Mouse (Mus musculus) forebrain, embryonic 11.5 days (tissue): ENCODE data around the gene Srrd. TPM values are rescaled to one million over a fixed set of nuclear protein-coding genes. Genes with fewer than 3 reads are reported as not detected.
"Not testable (repeated sequence)": the region's sequence is repeated elsewhere in the genome, so short reads cannot be mapped to it uniquely, and the experiment has no call there.

ENCODE experiments used
- ATAC-seq: fragments of 200-750 bp; cut with Nextera tagmentation; replicated peaks from 2 replicates; pipeline ENCODE4 v1.8.0; 2017; ENCODE audit warnings: moderate TSS enrichment; ENCODE audit not compliant: low FRiP score
- DNase-seq: peaks from one replicate; pipeline ENCODE4 v3.0.0-alpha.2; 2017; ENCODE audit warnings: low spot score
- H3K27ac ChIP-seq: fragments of 300-500 bp; sonication (generic); 2 replicates; pipeline ENCODE4 v1.5.1; 2014; ENCODE audit warnings: low read depth, low read length
- H3K27me3 ChIP-seq: fragments of 300-500 bp; sonication (generic); 2 replicates; pipeline ENCODE4 v1.6.1; 2014; ENCODE audit warnings: mild to moderate bottlenecking, low read length, mixed read lengths; ENCODE audit not compliant: control insufficient read depth, insufficient read depth
- H3K36me3 ChIP-seq: fragments of 300-500 bp; sonication (generic); 2 replicates; pipeline ENCODE4 v1.6.1; 2014; ENCODE audit warnings: mild to moderate bottlenecking, low read length, moderate library complexity, mixed read lengths; ENCODE audit not compliant: control insufficient read depth, insufficient read depth
- H3K4me1 ChIP-seq: fragments of 300-500 bp; sonication (generic); replicated peaks from 2 replicates; pipeline ENCODE4 v1.6.1; 2014; ENCODE audit warnings: low read length, mixed read lengths; ENCODE audit not compliant: control insufficient read depth, insufficient read depth
- H3K4me2 ChIP-seq: fragments of 300-500 bp; sonication (generic); 2 replicates; pipeline ENCODE4 v1.6.1; 2014; ENCODE audit warnings: low read depth, mild to moderate bottlenecking, low read length, moderate library complexity, mixed read lengths; ENCODE audit not compliant: severe bottlenecking
- H3K4me3 ChIP-seq: fragments of 300-500 bp; sonication (generic); 2 replicates; pipeline ENCODE4 v1.5.1; 2014; ENCODE audit warnings: low read depth, low read length
- H3K9ac ChIP-seq: fragments of 300-500 bp; sonication (generic); 2 replicates; pipeline ENCODE4 v1.6.1; 2014; ENCODE audit warnings: low read length
- H3K9me3 ChIP-seq: fragments of 300-500 bp; sonication (generic); 2 replicates; pipeline ENCODE4 v1.6.1; 2016; ENCODE audit warnings: low read length, mixed read lengths; ENCODE audit not compliant: control insufficient read depth
- WGBS: fragments of 180-500 bp; shearing (Covaris S2); extraction: QIAGEN DNeasy Blood & Tissue Kit; methylation state at CpG from one replicate; pipeline ENCODE4 v1.1.7; 2014; 5-methylcytosine and 5-hydroxymethylcytosine counted together
- polyA plus RNA-seq: library from polyadenylated mRNA; unstranded; fragments of >200 nt; fragmentation: Nextera tagmentation; extraction: Ambion mirVana; gene quantifications from 2 replicates; pipeline ENCODE4 v1.2.1, GENCODE M21; 2014

The Srrd gene
- polyA plus RNA-seq, 1 experiment from 2014 or later: 46.1 TPM

DNA sequence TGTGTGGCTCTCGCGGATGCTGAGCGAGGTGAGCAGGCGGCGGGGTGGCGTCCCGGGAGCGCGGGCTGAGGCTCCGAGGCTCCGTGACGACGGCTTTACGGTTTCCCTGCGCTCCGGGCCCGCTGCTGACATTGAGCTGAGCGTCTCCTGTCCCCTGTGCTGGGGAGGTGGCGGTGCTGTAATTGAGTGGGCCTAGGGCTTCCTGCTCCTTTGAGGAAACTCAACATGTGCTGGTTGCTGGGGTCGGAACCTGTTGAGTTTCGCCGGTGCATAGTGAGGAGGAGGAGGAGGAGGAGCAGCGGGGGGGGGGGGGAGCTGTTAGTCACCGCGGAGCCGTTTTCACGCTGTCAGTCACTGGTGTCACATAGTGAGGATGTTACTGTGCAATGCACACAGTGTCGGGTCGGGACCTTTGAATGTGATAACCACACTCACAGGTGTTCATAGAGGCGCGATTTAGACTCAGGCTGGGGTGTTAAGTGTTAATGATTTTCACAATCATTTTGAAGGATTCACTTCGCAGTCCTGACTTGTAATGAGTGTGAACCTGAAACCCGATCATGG, 16.3 kb downstream of the Srrd start:
- Histone ChIP-seq H3K4me1 (peaks cover 7% of the 10 kb centered on the region; the same call in 1 of the 2 replicates), H3K27me3 (no peaks in the 10 kb centered on the region), H3K9me3 (no peaks in the 10 kb centered on the region), H3K4me2 (peak overlapping the region; percentile 71), H3K4me3 (peak overlapping the region; percentile 98), H3K9ac (peak overlapping the region; percentile 77), H3K27ac (no peak overlapping the region), H3K36me3 (peaks cover 5% of the 10 kb centered on the region; the same call in 1 of the 2 replicates)
- WGBS: 2% methylated on average over 32 of the region's 33 CpGs
- ATAC-seq: peak; percentile 39; the same call in 1 of the 2 replicates
- no peak for DNase-seq

DNA sequence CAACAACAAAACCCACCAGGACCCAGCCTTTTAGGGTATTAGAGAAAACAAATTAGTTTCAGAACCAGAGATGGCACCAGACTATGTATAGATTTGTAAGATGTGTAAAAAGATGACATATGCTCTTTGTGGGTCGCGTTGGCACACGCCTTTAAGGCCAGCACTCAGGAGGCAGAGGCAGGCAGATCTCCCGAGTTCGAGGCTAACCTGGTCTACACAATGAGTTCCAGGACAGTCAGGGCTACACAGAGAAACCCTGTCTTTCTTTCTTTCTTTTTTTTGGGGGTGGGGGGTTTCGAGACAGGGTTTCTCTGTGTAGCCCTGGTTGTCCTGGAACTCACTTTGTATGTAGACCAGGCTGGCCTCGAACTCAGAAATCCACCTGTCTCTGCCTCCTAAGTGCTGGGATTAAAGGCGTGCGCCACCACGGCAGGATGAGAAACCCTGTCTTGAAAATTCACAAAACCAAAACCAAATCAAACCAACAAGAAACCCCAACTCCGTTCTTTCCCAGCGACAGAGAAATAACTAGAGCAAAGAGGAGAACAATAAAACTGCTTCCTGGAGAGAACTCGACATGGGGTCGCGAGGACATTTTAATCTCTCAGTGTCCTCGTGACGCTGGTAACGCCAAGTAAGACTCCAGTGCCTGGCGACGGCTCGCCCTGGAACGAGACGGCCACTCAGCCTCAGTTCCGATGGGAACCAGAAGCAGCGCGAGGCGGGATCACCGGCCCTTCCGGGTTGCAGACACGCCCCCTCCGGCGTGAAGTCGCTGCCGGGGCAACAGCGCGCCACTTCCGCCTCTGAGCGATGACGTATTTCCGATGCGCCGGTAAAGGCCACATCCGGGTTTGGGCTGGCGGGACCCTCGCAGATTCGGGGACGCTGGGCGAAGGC, 17.0 kb downstream of the Srrd start, which contains the start of gene Tfip11:
Gene Tfip11 (plus strand): TSS at position 813 of the 900 bp plus-strand sequence.
- Histone ChIP-seq H3K36me3 (peaks cover 2% of the 10 kb centered on the region; the same call in 1 of the 2 replicates), H3K27me3 (no peaks in the 10 kb centered on the region), H3K9ac (peak within 1 kb of the TSS; percentile 77), H3K4me1 (peaks cover 7% of the 10 kb centered on the region; the same call in 1 of the 2 replicates), H3K4me2 (peak within 1 kb of the TSS; percentile 71), H3K4me3 (peak within 1 kb of the TSS; percentile 98), H3K27ac (peak within 1 kb of the TSS; percentile 25; the same call in 1 of the 2 replicates), H3K9me3 (no peaks in the 10 kb centered on the region)
- WGBS: 10% methylated on average over 48 of the region's 48 CpGs
- peak; percentile 92 for ATAC-seq
- peak; percentile 97 for DNase-seq

DNA sequence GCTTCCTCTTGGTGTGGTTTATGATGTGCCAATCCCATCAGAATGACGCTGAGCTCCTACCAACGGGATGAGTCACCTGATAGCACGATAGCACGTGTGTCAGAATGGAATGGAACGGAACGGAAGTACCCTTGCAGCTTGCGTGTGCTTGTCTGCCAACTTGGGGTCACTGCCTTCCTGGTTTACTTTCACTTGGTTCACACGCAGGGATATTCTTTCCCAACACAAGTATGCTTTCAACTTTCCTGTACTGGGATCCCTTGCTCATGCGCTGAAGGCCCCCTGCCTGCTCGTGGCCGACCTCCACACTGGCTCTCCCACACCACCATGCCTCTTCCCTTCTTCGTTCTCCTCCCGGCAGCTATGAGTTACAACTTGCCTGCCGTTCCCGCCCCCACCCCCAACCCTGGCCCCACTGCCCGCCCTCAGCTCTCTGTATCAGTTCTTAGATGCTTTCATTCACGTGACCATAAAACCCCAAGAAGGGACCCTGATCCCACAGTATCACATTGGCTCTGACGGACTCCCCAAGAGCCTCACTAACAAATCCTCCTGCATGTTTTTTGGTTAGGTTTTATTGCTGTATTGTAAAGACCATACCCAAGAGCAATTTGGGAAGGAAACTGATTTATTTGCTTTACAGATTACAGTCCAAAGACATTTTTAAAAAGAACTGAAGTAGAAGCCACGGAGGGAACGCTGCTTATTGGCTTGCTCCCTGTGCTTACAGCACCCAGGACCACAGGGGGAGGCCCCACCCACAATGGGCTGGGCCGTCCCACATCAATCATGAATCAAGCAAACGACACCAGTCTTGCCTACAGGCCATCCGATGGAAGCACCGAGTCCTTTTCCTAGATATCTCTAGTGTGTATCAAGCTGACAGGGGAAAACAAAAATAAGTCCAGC, 17.9 kb downstream of the Srrd start:
- H3K4me1 ChIP-seq: peaks cover 7% of the 10 kb centered on the region; the same call in 1 of the 2 replicates
- no peak overlapping the region for H3K27ac ChIP-seq
- H3K9me3 ChIP-seq: no peaks in the 10 kb centered on the region
- H3K4me2 ChIP-seq: 0 out of 2 replicates have a peak overlapping the region, but pooled peaks have one; percentile 19
- no peak for DNase-seq
- no peak overlapping the region for H3K9ac ChIP-seq
- H3K36me3 ChIP-seq: no peaks in the 10 kb centered on the region
- no peak; the same call in 1 of the 2 replicates for ATAC-seq
- no peak overlapping the region for H3K4me3 ChIP-seq
- no peaks in the 10 kb centered on the region for H3K27me3 ChIP-seq
- 42% methylated on average over 24 of the region's 24 CpGs for WGBS

DNA sequence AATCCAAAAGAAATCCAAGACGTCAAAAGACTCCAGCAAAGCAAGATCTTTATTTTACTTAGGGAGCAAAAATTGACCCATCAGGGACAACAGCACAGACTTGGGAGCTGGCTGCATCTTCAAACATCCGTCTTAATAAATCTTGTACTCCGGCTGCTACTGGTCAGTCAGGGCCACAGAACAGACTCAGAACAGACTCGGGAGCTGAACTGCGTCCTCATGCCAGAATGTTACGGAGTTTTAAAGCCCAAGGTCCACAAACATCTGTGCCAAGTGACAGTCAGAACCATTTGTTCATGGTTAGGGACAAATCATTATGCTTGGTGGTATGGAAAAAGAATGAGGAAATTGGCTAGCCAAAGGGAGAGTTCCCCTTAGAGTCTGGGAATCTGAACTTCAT, 19.6 kb downstream of the Srrd start:
- WGBS: 91% methylated on average over 6 of the region's 6 CpGs
- DNase-seq (no peak), ATAC-seq (no peak)
- Histone ChIP-seq H3K36me3 (no peaks in the 10 kb centered on the region), H3K4me2 (no peak overlapping the region), H3K4me1 (peaks cover 7% of the 10 kb centered on the region; the same call in 1 of the 2 replicates), H3K9ac (no peak overlapping the region), H3K9me3 (no peaks in the 10 kb centered on the region), H3K27ac (no peak overlapping the region), H3K4me3 (no peak overlapping the region), H3K27me3 (no peaks in the 10 kb centered on the region)

DNA sequence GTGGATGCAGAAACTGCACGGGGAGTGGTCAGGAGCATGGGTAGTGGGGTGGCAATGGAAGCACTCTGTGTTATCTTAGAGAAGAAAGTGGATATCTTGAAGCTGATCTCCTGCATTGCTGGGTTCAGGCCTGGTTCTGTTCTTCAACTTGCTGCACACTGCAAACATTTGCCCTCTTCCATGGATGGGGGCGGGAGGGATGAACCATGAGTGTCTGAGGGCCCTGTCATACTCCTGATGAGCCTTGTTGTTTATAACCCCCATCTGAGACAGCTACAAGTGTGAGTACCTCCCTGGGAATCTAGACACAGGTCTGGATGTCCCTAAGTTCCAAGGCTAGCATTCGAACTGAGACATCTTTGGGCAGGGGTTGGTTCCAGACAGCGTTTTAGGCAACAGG, 21.5 kb downstream of the Srrd start:
- WGBS: 79% methylated on average over 4 of the region's 4 CpGs
- Histone ChIP-seq H3K4me1 (no peaks in the 10 kb centered on the region), H3K9me3 (no peaks in the 10 kb centered on the region), H3K27ac (no peak overlapping the region), H3K4me2 (no peak overlapping the region), H3K9ac (no peak overlapping the region), H3K4me3 (no peak overlapping the region), H3K27me3 (no peaks in the 10 kb centered on the region), H3K36me3 (no peaks in the 10 kb centered on the region)
- DNase-seq (no peak), ATAC-seq (no peak)

DNA sequence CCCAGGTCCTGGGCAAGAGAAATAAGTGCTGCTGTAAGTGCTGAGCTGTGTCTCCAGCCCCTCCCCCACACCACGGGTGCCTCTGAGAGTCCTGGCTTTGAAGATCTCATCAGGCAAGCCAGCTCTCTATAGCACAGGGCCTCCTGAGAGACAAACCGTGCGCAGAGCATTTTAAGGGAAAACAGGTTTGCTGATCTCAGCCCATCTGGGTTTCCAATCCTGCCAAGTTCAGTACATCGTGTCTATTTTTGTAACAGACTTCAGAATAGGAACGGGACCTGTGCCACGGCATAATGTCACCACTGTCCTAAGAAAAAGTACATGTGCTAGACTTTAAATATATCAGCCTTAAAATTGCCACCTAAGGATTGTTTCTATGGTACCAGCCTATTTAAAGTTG, 21.9 kb downstream of the Srrd start:
- no peak for ATAC-seq
- Histone ChIP-seq H3K4me1 (no peaks in the 10 kb centered on the region), H3K9me3 (no peaks in the 10 kb centered on the region), H3K27ac (no peak overlapping the region), H3K4me3 (no peak overlapping the region), H3K9ac (no peak overlapping the region), H3K4me2 (no peak overlapping the region), H3K27me3 (no peaks in the 10 kb centered on the region), H3K36me3 (no peaks in the 10 kb centered on the region)
- 78% methylated on average over 6 of the region's 6 CpGs for WGBS
- DNase-seq: no peak

DNA sequence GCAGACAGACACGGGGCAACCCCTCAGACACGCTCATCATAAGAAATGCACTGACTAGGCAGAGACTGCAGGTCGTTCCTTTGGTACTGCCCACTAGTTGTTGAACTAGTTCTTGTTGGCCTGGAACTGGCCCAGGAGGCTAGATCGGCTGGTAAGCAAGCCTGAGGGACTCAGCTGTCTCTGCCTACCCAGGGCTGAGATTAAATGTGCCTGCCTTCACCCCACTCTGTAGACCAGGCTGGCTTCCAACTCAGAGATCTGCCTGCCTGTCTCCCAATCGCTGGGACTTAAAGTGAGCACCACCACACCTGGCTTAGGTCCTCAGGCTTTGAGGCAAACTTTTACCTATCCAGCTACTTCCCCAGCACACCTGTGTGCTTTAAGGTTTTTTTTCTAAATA, 22.5 kb downstream of the Srrd start:
- H3K9ac ChIP-seq: no peak overlapping the region
- no peak overlapping the region for H3K4me3 ChIP-seq
- H3K9me3 ChIP-seq: no peaks in the 10 kb centered on the region
- DNase-seq: no peak
- no peak overlapping the region for H3K27ac ChIP-seq
- ATAC-seq: no peak
- 72% methylated on average over 5 of the region's 5 CpGs for WGBS
- H3K27me3 ChIP-seq: no peaks in the 10 kb centered on the region
- no peaks in the 10 kb centered on the region for H3K4me1 ChIP-seq
- H3K36me3 ChIP-seq: no peaks in the 10 kb centered on the region
- no peak overlapping the region for H3K4me2 ChIP-seq

DNA sequence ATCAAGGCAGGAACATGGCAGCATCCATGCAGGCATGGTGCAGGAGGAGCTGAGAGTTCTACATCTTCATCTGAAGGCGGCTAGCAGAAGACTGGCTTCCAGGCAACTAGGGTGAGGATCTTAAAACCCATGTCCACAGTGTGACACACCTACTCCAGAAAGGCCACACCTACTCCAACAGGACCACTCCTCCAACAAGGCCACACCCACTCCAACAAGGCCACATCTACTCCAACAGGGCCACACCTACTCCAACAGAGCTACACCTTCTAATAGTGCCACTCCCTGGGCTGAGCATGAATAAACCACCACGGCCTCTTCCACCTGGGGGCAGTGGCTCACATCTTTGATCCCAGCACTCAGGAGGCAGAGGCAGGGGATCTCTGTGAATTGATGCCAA, 23.5 kb downstream of the Srrd start:
- H3K27me3 ChIP-seq, H3K27ac ChIP-seq, H3K4me2 ChIP-seq, DNase-seq, H3K4me3 ChIP-seq, H3K9me3 ChIP-seq, H3K4me1 ChIP-seq, H3K9ac ChIP-seq, ATAC-seq, H3K36me3 ChIP-seq: not testable (repeated sequence)
- WGBS: 70% methylated on average over 2 of the region's 2 CpGs
